Mouse (Mus musculus): Measurements from ENCODE around the gene Cd5.

Cd5 gene

DNA sequence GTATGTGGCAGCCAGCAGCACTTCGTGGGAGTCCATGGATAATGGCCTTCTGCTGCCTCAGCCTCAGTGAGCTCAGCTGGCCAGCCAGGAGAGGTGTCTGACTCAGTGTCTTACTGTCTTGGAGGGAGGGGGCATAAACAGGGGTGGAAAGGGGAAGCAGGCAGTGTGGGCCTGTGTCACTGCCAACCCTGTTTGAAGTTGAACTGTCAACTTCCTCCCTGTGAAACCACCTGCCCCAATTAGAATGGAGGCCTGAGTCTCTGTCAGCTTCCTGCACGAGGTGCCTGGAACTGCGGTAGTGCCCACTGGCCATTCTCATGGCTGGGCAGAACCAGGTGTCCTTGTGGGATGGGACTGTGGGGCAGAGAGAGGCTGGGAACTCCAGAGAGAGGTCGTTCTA lies at the start of gene Cd5:
Gene Cd5, minus strand, starts transcription at position 192 of the 400 bp plus-strand sequence.
- DNase-seq (ENCODE audit: low spot score) = peak; percentile 81

GRCm38 (mm10) chr19:10788242-10788641 lies 49.4 kb upstream of the Cd5 start:
- peak; percentile 77 for DNase-seq (ENCODE audit: low spot score)

DNA sequence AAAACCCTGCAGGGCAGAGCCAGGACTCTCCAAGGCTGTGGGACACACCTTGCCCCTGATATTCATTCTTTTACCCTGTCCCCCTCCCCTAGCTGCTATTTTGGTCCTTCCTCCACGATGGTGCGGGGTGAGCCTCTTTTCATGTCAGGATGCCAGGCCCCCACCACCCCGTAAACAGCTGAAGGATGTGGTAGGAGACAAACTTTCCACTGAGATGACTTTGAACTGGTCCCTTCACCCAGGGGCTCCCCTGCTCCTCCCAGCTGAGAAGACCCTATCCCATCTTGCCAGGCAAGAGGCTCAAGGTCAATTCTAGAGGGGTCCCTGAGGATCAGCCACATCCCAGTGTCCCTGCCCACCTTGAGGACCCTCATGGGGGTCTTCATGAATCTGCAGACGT lies 48.6 kb upstream of the Cd5 start:
- DNase-seq (ENCODE audit: low spot score) = peak; percentile 84

GRCm38 (mm10) chr19:10786753-10787152 lies 48.0 kb upstream of the Cd5 start:
- no peak for DNase-seq (ENCODE audit: low spot score)

DNA sequence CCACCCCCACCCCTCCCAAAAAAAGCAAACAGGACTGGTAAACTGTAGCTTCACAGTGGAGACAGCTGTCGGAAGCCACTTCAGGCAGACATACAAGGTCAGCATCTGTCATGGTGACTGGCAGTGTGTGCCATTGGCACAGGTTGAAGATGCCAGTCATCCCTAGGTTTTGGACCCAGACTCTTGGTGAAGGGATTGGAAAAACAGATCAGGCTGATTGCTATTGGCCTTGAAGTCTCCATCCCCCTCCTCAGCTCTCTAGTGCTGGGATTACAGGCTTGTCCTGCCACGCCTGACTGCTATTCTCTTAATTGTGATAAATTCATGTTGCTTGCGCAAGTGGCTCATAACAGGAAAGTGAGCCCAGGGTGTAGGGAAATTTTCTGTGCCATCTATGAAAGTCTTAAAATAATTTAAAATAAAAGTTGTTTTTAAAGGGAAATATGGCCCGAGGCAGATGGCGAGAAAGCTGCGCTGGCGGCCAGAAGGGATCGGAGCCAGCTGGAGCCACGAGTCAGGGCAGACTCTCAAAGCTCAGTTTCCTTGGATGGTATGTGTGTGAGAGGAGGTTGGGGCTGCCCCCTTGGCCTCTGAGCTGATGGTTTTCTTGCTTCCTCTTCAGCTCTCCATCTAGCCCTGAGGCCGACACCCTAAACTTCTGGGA lies 46.1 kb upstream of the Cd5 start:
- no peak for DNase-seq (ENCODE audit: low spot score)

GRCm38 (mm10) chr19:10784061-10784460 lies 45.3 kb upstream of the Cd5 start:
- DNase-seq (ENCODE audit: low spot score) = no peak

DNA sequence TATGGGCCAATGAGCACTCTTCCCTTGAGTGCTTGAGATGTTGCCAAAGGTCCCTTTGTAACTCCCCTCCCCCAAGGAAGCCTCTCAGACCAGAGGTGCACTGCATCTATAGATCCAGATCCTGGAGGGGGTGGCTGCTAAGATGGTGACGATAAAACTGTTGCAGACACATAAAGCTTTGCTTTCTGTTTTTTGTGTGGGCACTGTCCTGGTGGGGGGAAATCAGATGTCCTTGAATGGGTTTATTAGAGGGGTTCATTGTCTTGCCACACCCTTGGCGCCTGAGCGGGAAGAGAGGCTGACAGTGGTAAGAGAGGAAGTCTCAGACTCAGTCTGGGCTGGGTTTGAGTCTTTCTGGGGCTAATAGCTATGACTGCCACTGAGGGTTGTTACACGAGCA lies 44.4 kb upstream of the Cd5 start:
- no peak for DNase-seq (ENCODE audit: low spot score)

- DNase-seq (ENCODE audit: low spot score) = no peak
These were observed 42.8 kb upstream of the Cd5 start for GRCm38 (mm10) chr19:10781641-10782040.

- DNase-seq (ENCODE audit: low spot score) = peak; percentile 27
These were observed 38.1 kb upstream of the Cd5 start for GRCm38 (mm10) chr19:10776906-10777305.

DNA sequence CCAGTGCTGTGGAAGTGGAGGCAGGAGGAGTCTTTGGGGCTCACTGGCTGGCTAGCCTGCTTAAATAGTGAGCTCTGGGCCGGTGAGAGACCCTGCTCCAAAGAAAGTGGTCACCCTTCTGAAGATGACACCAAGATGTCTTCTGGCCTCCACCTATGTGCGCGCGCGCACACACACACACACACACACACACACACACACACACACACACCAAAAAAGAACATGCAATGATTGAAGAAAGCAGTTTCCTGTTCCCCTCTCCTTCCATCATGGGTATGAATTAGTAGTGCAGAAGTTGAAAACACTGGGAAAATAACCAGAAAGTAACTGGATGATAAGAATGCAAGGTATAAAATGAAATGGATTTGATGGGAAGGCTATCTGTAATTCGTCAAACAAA lies 35.3 kb upstream of the Cd5 start:
- DNase-seq (ENCODE audit: low spot score) = no peak

- DNase-seq (ENCODE audit: low spot score) = no peak
These were observed 34.6 kb upstream of the Cd5 start for GRCm38 (mm10) chr19:10773384-10773783.

GRCm38 (mm10) chr19:10772866-10773265 lies 34.1 kb upstream of the Cd5 start:
- DNase-seq (ENCODE audit: low spot score) = no peak

- DNase-seq (ENCODE audit: low spot score) = peak; percentile 38
These were observed 33.2 kb upstream of the Cd5 start for GRCm38 (mm10) chr19:10771995-10772394.

- no peak for DNase-seq (ENCODE audit: low spot score)
These were observed 30.8 kb upstream of the Cd5 start for GRCm38 (mm10) chr19:10769429-10770195.

DNA sequence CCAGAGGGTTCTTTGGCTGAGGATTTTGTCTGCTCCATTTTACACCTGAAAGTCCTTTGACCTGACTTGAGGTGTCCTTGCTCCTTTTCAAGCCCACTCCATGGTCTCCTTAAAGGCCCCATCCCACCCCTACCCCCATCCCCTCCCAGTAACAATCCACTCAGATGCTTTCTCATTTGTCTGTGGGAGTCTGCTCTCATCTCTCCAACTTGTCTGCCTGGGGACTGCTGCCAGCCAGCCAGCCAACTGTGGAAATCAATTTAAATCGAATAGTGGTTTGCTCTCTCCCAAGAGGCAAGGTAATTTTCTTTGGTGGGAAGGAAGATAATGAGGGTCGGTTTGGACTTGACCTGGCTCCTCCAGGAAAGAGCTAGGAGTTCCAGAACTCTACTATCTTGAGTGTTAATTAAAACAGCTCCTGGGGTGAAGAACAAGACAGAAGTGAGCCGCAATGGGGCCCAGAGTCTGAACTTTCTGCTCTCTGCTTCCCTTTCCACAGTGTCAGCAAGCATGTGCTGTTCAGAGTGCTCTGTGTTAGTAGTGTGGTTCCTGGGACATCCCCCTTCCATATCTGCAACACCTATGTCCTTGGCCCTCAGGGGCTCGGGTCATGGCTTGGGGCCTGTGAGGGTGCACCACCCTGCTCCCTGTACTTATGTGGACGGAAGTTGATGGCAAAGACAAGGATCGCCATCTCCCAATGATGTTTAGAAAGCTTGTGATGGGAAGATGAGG lies 30.1 kb upstream of the Cd5 start:
- no peak for DNase-seq (ENCODE audit: low spot score)

- no peak for DNase-seq (ENCODE audit: low spot score)
These were observed 28.8 kb upstream of the Cd5 start for GRCm38 (mm10) chr19:10767631-10768030.

DNA sequence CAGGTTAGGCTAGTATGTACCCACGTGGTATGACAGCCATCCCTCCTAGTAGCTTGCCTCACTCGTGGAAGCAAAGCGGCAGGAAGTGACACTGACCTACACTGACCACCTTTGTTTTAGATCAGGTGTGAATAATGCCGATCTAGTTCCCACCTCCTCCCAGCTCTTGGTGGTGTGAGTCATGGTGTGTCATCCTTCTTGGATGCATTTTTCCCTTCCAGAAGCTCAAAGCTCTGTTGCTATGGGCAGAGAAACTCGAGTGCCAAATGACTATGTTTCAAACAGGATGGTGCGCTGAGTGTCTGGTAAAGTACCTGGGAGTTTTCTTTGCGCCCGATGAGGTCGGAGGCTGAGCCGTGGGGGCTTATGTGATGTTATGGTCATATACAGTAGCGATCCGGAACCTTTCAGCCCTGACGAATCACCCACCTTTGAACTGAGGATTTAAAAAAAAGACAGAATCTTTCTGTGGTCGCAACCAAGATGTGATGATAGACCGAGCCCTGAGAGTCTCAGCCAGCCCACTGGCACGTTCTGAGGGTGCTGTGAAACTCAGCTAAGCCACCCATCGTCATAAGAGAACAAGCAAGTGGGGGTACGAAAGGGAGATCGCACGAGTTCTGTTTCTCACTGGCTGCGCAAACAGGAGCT lies 24.7 kb upstream of the Cd5 start:
- peak; percentile 81 for DNase-seq (ENCODE audit: low spot score)

DNA sequence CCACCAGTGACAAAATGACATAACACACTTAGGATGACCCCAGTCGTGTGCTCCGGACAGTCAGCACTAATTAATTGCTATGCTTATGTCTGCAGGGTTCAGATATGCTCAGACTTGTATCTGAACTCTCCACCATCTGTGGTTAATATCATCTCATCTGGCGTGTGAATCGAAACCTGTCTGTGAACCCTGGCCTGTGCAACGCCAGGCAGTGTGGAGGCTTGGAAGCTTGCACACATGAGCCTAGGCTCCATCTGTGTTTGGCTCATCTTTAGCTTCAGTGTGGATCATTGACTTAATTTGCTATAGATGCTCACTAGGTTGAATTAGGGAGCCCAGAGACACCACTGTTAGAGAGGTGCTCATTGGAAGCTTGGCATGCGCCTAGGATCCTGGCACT lies 23.7 kb upstream of the Cd5 start:
- no peak for DNase-seq (ENCODE audit: low spot score)

GRCm38 (mm10) chr19:10761794-10762415 lies 23.1 kb upstream of the Cd5 start:
- no peak for DNase-seq (ENCODE audit: low spot score)

- no peak for DNase-seq (ENCODE audit: low spot score)
These were observed 21.4 kb upstream of the Cd5 start for GRCm38 (mm10) chr19:10759983-10760831.

DNA sequence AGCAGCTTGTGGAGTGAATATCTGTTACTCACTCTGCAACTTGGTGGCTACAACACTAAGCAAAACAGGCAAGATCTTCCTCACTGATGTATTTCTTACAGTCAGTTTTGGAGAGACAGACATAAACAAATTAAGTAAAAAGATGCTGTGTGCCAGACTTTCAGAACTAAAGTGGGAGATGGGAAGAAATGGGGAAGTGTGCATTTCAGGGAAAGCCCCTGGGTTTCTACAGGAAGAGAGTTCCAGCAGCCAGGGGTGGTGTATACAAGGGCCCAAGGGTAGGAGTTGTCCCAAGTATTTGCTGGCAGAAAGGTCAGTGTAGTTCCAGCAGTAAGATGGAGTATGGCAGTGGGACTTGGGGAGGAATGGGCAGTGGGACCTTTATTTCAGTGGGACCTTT lies 20.7 kb upstream of the Cd5 start:
- no peak for DNase-seq (ENCODE audit: low spot score)
